Mouse (Mus musculus) limb, embryonic 10.5 days (tissue): ENCODE measurements around the gene AI854703. TPM values are rescaled to one million over a fixed set of nuclear protein-coding genes. Genes with fewer than 3 reads are reported as not detected.

Source experiments
- DNase-seq: peaks from one replicate; pipeline ENCODE4 v3.0.0-alpha.2; 2017; ENCODE audit warnings: low spot score
- H3K27ac ChIP-seq: fragments of 300-500 bp; sonication (generic); 2 replicates; pipeline ENCODE4 v1.5.1; 2016; ENCODE audit warnings: mild to moderate bottlenecking
- H3K27me3 ChIP-seq: fragments of 300-500 bp; sonication (generic); 2 replicates; pipeline ENCODE4 v1.6.1; 2016; ENCODE audit warnings: low read depth, mild to moderate bottlenecking; ENCODE audit not compliant: poor library complexity, severe bottlenecking
- H3K36me3 ChIP-seq: fragments of 300-500 bp; sonication (generic); 2 replicates; pipeline ENCODE4 v1.6.1; 2016; ENCODE audit warnings: mild to moderate bottlenecking, moderate library complexity
- H3K4me1 ChIP-seq: fragments of 300-500 bp; sonication (generic); 2 replicates; pipeline ENCODE4 v1.6.1; 2016
- H3K4me3 ChIP-seq: fragments of 300-500 bp; sonication (generic); 2 replicates; pipeline ENCODE4 v1.5.1; 2016; ENCODE audit warnings: mild to moderate bottlenecking, moderate library complexity
- H3K9me3 ChIP-seq: fragments of 300-500 bp; sonication (generic); replicated peaks from 2 replicates; pipeline ENCODE4 v1.6.1; 2016; ENCODE audit warnings: mild to moderate bottlenecking
- WGBS: fragments of 180-500 bp; shearing (Covaris S2); methylation state at CpG from one replicate; pipeline ENCODE4 v1.1.7; 2016; 5-methylcytosine and 5-hydroxymethylcytosine counted together
- polyA plus RNA-seq: library from polyadenylated mRNA; unstranded; fragments of >200 nt; fragmentation: Nextera tagmentation; extraction: Ambion mirVana; gene quantifications from 2 replicates; pipeline ENCODE4 v1.2.1, GENCODE M21; 2016

The AI854703 gene
- polyA plus RNA-seq, 1 experiment from 2014 or later, result 1.3 TPM

DNA sequence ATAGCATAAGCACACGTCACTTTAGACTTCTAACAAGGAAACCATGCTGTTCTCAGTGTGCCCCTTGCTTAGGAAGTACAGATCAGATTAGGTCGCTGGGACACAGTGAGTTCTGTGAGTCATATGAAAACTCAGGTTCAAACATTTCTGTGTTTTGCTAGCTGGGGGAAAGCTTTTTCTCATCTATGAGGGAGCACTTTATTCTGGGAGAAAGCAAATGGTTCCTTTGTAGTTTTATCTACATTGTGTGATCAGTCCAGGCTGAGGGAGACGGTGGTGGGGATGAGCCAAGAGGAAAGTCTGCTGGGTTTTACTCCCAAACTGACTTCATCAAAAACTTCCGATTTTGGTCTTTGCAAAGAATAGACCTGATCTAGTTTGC is 19.7 kb downstream of the AI854703 start:
- Histone ChIP-seq H3K4me1 (0 out of 2 replicates have a peak, but pooled peaks cover 3% of the 10 kb centered on the region), H3K9me3 (no peaks in the 10 kb centered on the region), H3K27me3 (no peaks in the 10 kb centered on the region), H3K36me3 (no peaks in the 10 kb centered on the region), H3K4me3 (no peak overlapping the region), H3K27ac (no peak overlapping the region)
- WGBS, result 87% methylated on average over 4 of the region's 4 CpGs
- DNase-seq, result no peak

- H3K27ac ChIP-seq, result no peak within 1 kb of the TSS; the same call in 1 of the 2 replicates
These were observed 20.4 kb downstream of the AI854703 start, which contains the start of gene Gimap8 for GRCm38 (mm10) chr6:48646995-48647394. TSS of gene Gimap8 (plus strand) at chr6:48647234.

GRCm38 (mm10) chr6:48647611-48648010 is 21.0 kb downstream of the AI854703 start:
- Histone ChIP-seq H3K27me3 (no peaks in the 10 kb centered on the region), H3K4me1 (0 out of 2 replicates have a peak, but pooled peaks cover 3% of the 10 kb centered on the region), H3K27ac (no peak overlapping the region), H3K9me3 (no peaks in the 10 kb centered on the region), H3K4me3 (no peak overlapping the region), H3K36me3 (no peaks in the 10 kb centered on the region)
- no peak for DNase-seq
- WGBS, result 90% methylated on average over 2 of the region's 2 CpGs

More at GRCm38 (mm10) chr6:48646995-48647394, 20.4 kb downstream of the AI854703 start, which contains the start of gene Gimap8:
- DNase-seq, result no peak
- Histone ChIP-seq H3K27me3 (no peaks in the 10 kb centered on the region), H3K4me3 (no peak within 1 kb of the TSS), H3K36me3 (no peaks in the 10 kb centered on the region), H3K9me3 (no peaks in the 10 kb centered on the region), H3K4me1 (0 out of 2 replicates have a peak, but pooled peaks cover 3% of the 10 kb centered on the region)
- WGBS, result 58% methylated on average over 3 of the region's 3 CpGs

DNA sequence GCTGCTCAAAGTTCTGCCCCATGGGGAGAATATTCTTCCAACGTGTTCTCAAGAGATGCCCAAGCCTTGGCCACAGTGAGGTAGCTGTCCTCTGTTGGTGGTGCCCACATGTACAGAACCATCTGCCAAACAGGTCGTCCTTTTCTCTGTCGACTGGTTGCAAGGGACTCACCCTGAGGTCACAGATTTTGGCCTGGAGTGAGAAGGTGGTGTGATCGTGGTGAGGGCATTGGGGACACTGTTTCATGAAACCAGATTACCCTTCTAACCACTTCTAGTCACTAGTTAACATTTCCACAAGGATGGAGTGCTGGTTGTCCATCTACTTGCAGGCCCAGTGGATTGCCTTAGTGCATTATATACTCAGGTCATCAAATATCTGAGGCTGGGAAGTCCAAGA is 22.2 kb downstream of the AI854703 start:
- H3K9me3 ChIP-seq, result no peaks in the 10 kb centered on the region
- H3K4me3 ChIP-seq, result no peak overlapping the region
- H3K27me3 ChIP-seq, result no peaks in the 10 kb centered on the region
- 0 out of 2 replicates have a peak, but pooled peaks cover 3% of the 10 kb centered on the region for H3K4me1 ChIP-seq
- H3K27ac ChIP-seq, result no peak overlapping the region
- H3K36me3 ChIP-seq, result no peaks in the 10 kb centered on the region
- no peak for DNase-seq
- 96% methylated on average over 4 of the region's 4 CpGs for WGBS

GRCm38 (mm10) chr6:48650041-48650440 is 23.5 kb downstream of the AI854703 start:
- H3K27me3 ChIP-seq, result no peaks in the 10 kb centered on the region
- no peak overlapping the region for H3K27ac ChIP-seq
- no peaks in the 10 kb centered on the region for H3K9me3 ChIP-seq
- no peak for DNase-seq
- 0 out of 2 replicates have a peak, but pooled peaks cover 3% of the 10 kb centered on the region for H3K4me1 ChIP-seq
- WGBS, result 89% methylated on average over 9 of the region's 9 CpGs
- no peak overlapping the region for H3K4me3 ChIP-seq
- no peaks in the 10 kb centered on the region for H3K36me3 ChIP-seq

- H3K27ac ChIP-seq, result no peak overlapping the region
- no peaks in the 10 kb centered on the region for H3K4me1 ChIP-seq
- WGBS, result 78% methylated on average over 5 of the region's 5 CpGs
- no peak for DNase-seq
- H3K9me3 ChIP-seq, result no peaks in the 10 kb centered on the region
- H3K4me3 ChIP-seq, result no peak overlapping the region
- H3K27me3 ChIP-seq, result no peaks in the 10 kb centered on the region
- no peaks in the 10 kb centered on the region for H3K36me3 ChIP-seq
These were observed 32.2 kb downstream of the AI854703 start for GRCm38 (mm10) chr6:48658721-48659120.

DNA sequence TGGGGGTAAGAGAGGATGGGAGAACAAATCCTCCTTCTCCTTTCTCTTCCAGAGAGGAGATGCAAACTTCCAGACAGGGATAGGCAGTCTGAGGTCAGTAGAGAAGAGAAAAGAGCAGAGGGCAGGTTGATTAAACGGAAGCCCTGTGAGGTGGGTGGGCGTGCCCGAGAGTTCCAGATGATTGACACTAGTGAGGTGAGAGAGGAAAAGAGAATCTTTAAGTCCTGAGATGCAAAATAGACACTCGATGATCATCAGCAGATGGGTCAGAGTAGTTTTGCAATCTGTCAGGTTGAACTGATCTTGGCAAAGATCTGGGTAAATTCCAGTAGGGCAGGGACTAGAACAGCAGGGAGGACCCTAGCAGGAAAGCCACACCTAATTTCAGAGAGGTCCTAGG is 38.2 kb downstream of the AI854703 start:
- no peak overlapping the region for H3K27ac ChIP-seq
- no peak for DNase-seq
- H3K27me3 ChIP-seq, result no peaks in the 10 kb centered on the region
- no peak overlapping the region for H3K4me3 ChIP-seq
- no peaks in the 10 kb centered on the region for H3K4me1 ChIP-seq
- 90% methylated on average over 4 of the region's 4 CpGs for WGBS
- no peaks in the 10 kb centered on the region for H3K36me3 ChIP-seq
- H3K9me3 ChIP-seq, result no peaks in the 10 kb centered on the region

- WGBS, result 92% methylated on average over 9 of the region's 9 CpGs
- DNase-seq, result no peak
- no peak overlapping the region for H3K4me3 ChIP-seq
- H3K9me3 ChIP-seq, result no peaks in the 10 kb centered on the region
- no peaks in the 10 kb centered on the region for H3K4me1 ChIP-seq
- H3K27ac ChIP-seq, result no peak overlapping the region
- H3K27me3 ChIP-seq, result no peaks in the 10 kb centered on the region
- H3K36me3 ChIP-seq, result no peaks in the 10 kb centered on the region
These were observed 38.9 kb downstream of the AI854703 start for GRCm38 (mm10) chr6:48665471-48665870.

DNA sequence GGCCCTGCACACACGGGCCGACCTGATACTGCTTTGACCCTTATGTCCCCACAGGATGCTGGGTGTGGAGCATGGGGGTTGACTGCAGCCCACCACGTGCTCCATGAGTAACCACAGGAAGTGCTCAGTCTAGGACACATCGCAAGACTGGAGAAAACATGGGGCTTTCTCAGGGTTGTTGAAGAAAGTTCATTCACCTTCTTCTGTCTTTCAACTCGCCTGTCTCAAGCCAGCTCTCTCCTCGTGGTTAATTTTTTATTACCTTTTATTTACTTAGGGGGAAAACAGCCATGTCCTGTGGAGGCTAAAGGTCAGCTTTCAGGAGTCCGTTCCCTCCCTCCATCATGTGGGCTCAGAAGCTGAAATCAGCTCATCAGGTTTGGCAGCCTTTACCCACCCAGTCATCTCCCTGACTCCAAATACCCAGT is 39.6 kb downstream of the AI854703 start:
- 49% methylated on average over 7 of the region's 7 CpGs for WGBS
- no peak overlapping the region for H3K4me3 ChIP-seq

GRCm38 (mm10) chr6:48668022-48668421 is 41.5 kb downstream of the AI854703 start:
- H3K9me3 ChIP-seq, result no peaks in the 10 kb centered on the region
- H3K4me1 ChIP-seq, result no peaks in the 10 kb centered on the region
- no peaks in the 10 kb centered on the region for H3K36me3 ChIP-seq
- no peaks in the 10 kb centered on the region for H3K27me3 ChIP-seq
- H3K27ac ChIP-seq, result no peak overlapping the region
- H3K4me3 ChIP-seq, result no peak overlapping the region
- no peak for DNase-seq

More for the DNA sequence above, 39.6 kb downstream of the AI854703 start:
- no peaks in the 10 kb centered on the region for H3K9me3 ChIP-seq
- DNase-seq, result no peak
- no peak overlapping the region for H3K27ac ChIP-seq
- H3K4me1 ChIP-seq, result no peaks in the 10 kb centered on the region
- H3K36me3 ChIP-seq, result no peaks in the 10 kb centered on the region
- no peaks in the 10 kb centered on the region for H3K27me3 ChIP-seq

GRCm38 (mm10) chr6:48669446-48669969 is 42.9 kb downstream of the AI854703 start:
- H3K4me1 ChIP-seq, result no peaks in the 10 kb centered on the region
- no peaks in the 10 kb centered on the region for H3K9me3 ChIP-seq
- no peaks in the 10 kb centered on the region for H3K27me3 ChIP-seq
- H3K4me3 ChIP-seq, result no peak overlapping the region
- no peak for DNase-seq
- H3K27ac ChIP-seq, result no peak overlapping the region
- H3K36me3 ChIP-seq, result no peaks in the 10 kb centered on the region
- 64% methylated on average over 2 of the region's 2 CpGs for WGBS

- H3K27me3 ChIP-seq, result no peaks in the 10 kb centered on the region
- DNase-seq, result no peak
- H3K36me3 ChIP-seq, result no peaks in the 10 kb centered on the region
- H3K4me3 ChIP-seq, result no peak overlapping the region
- peaks cover 7% of the 10 kb centered on the region for H3K4me1 ChIP-seq
- no peak overlapping the region for H3K27ac ChIP-seq
- 95% methylated on average over 9 of the region's 9 CpGs for WGBS
- no peaks in the 10 kb centered on the region for H3K9me3 ChIP-seq
These were observed 47.9 kb downstream of the AI854703 start for GRCm38 (mm10) chr6:48674291-48675058.

DNA sequence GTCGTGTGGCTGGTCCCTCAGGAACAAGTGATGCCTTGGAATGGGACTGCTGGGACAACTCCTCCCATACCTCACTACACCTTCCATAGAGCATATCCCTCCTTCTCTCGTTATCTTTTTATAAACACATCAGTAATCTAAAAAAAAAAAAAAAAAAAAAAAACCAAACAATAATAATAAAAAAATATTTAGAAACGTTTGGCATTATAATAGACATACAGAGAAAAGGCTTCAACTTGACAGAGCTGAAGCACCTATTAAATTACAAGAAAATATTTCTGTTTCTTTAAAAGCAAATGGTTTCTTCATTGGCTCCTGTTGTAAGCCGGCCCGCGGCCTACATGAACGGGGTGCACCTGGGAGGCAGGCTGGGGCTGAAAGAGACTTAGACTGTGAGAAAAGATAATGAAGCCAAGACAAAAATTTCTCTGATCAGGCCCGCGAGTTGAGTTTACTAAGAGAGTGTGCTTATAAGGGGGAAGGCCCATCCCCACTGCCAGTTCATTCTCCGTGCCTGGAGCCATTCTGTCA is 48.9 kb downstream of the AI854703 start:
- no peaks in the 10 kb centered on the region for H3K36me3 ChIP-seq
- peaks cover 7% of the 10 kb centered on the region for H3K4me1 ChIP-seq
- no peaks in the 10 kb centered on the region for H3K9me3 ChIP-seq
- peak; percentile 42 for DNase-seq
- WGBS, result 62% methylated on average over 10 of the region's 10 CpGs
- peak overlapping the region; percentile 35 for H3K4me3 ChIP-seq
- H3K27me3 ChIP-seq, result no peaks in the 10 kb centered on the region
- peak overlapping the region; percentile 48 for H3K27ac ChIP-seq
